Mouse (Mus musculus) forebrain, embryonic 15.5 days (tissue): ENCODE measurements around the gene Cdk2ap2. TPM values are rescaled to one million over a fixed set of nuclear protein-coding genes. Genes with fewer than 3 reads are reported as not detected.
"Not testable (repeated sequence)": the region's sequence is repeated elsewhere in the genome, so short reads cannot be mapped to it uniquely, and the experiment has no call there.

Experiments
- ATAC-seq: fragments of 200-750 bp; cut with Nextera tagmentation; replicated peaks from 2 replicates; pipeline ENCODE4 v1.8.0; 2017; ENCODE audit warnings: mild to moderate bottlenecking, moderate TSS enrichment, moderate library complexity
- H3K27ac ChIP-seq: fragments of 300-500 bp; sonication (generic); replicated peaks from 2 replicates; pipeline ENCODE4 v1.5.1; 2015; ENCODE audit warnings: mild to moderate bottlenecking, inconsistent platforms
- H3K27me3 ChIP-seq: fragments of 300-500 bp; sonication (generic); 2 replicates; pipeline ENCODE4 v1.6.1; 2015; ENCODE audit warnings: inconsistent platforms
- H3K36me3 ChIP-seq: fragments of 300-500 bp; sonication (generic); 2 replicates; pipeline ENCODE4 v1.6.1; 2015; ENCODE audit warnings: mild to moderate bottlenecking, inconsistent platforms
- H3K4me1 ChIP-seq: fragments of 300-500 bp; sonication (generic); 2 replicates; pipeline ENCODE4 v1.6.1; 2015; ENCODE audit warnings: inconsistent platforms
- H3K4me2 ChIP-seq: fragments of 300-500 bp; sonication (generic); replicated peaks from 2 replicates; pipeline ENCODE4 v1.6.1; 2015; ENCODE audit warnings: mild to moderate bottlenecking, inconsistent platforms
- H3K4me3 ChIP-seq: fragments of 300-500 bp; sonication (generic); 2 replicates; pipeline ENCODE4 v1.5.1; 2015; ENCODE audit warnings: mild to moderate bottlenecking, inconsistent platforms
- H3K9ac ChIP-seq: fragments of 300-500 bp; sonication (generic); replicated peaks from 2 replicates; pipeline ENCODE4 v1.6.1; 2015; ENCODE audit warnings: mild to moderate bottlenecking, inconsistent platforms
- H3K9me3 ChIP-seq: fragments of 300-500 bp; sonication (generic); 2 replicates; pipeline ENCODE4 v1.6.1; 2016; ENCODE audit warnings: inconsistent platforms
- WGBS: fragments of 180-500 bp; shearing (Covaris S2); methylation state at CpG from one replicate; pipeline ENCODE4 v1.1.7; 2015; ENCODE audit warnings: mixed read lengths; 5-methylcytosine and 5-hydroxymethylcytosine counted together
- polyA plus RNA-seq: library from polyadenylated mRNA; unstranded; fragments of >200 nt; fragmentation: Nextera tagmentation; extraction: Ambion mirVana; gene quantifications from 2 replicates; pipeline ENCODE4 v1.2.1, GENCODE M21; 2015

Cdk2ap2 gene
- polyA plus RNA-seq, 1 experiment from 2014 or later: 83.2 TPM

DNA sequence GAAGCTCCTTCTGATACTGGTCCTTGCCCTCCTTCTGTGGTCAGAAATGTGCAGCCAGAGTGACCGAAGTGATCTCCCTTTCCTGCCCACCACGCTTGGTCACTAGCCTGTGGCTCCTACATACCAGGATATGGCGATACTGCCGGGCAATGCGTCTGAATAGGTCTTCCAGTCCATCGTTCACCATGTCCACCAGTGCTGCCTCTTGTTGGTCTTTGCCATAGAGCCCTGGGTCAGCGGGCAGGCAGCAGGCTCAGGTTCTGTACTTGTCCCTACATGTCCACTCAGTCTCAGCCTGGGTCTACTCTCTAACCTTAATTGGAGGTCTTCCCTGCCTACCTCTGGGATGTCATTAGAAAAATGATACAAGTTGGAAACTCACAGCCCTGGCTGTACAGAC, 39.0 kb upstream of the Cdk2ap2 start:
- no peaks in the 10 kb centered on the region for H3K27me3 ChIP-seq
- H3K9me3 ChIP-seq: no peaks in the 10 kb centered on the region
- no peaks in the 10 kb centered on the region for H3K36me3 ChIP-seq
- no peak overlapping the region for H3K4me2 ChIP-seq
- H3K27ac ChIP-seq: no peak overlapping the region
- H3K4me3 ChIP-seq: no peak overlapping the region
- no peak overlapping the region for H3K9ac ChIP-seq
- WGBS: 93% methylated on average over 7 of the region's 7 CpGs
- no peaks in the 10 kb centered on the region for H3K4me1 ChIP-seq
- no peak for ATAC-seq

- no peak for ATAC-seq
- Histone ChIP-seq H3K4me1 (no peaks in the 10 kb centered on the region), H3K9ac (no peak overlapping the region), H3K27me3 (no peaks in the 10 kb centered on the region), H3K4me3 (no peak overlapping the region), H3K4me2 (no peak overlapping the region), H3K9me3 (no peaks in the 10 kb centered on the region), H3K36me3 (no peaks in the 10 kb centered on the region), H3K27ac (no peak overlapping the region)
- WGBS: 88% methylated on average over 5 of the region's 5 CpGs
These were observed 38.4 kb upstream of the Cdk2ap2 start for GRCm38 (mm10) chr19:4058581-4058980.

- H3K36me3 ChIP-seq: no peaks in the 10 kb centered on the region
- no peak for ATAC-seq
These were observed 37.8 kb upstream of the Cdk2ap2 start, which contains the start of gene Gstp3 for GRCm38 (mm10) chr19:4059069-4059740. Gene Gstp3 (minus strand): TSS chr19:4059569.

GRCm38 (mm10) chr19:4060044-4060898, 36.7 kb upstream of the Cdk2ap2 start:
- not testable (repeated sequence) for ATAC-seq, H3K9ac ChIP-seq, H3K4me1 ChIP-seq, H3K4me2 ChIP-seq, H3K27me3 ChIP-seq, H3K9me3 ChIP-seq, H3K27ac ChIP-seq, H3K4me3 ChIP-seq, H3K36me3 ChIP-seq
- 93% methylated on average over 8 of the region's 8 CpGs for WGBS

More at GRCm38 (mm10) chr19:4059069-4059740, 37.8 kb upstream of the Cdk2ap2 start, which contains the start of gene Gstp3:
- Histone ChIP-seq H3K4me3 (no peak within 1 kb of the TSS), H3K4me1 (no peaks in the 10 kb centered on the region), H3K9ac (no peak within 1 kb of the TSS), H3K4me2 (no peak within 1 kb of the TSS), H3K27ac (no peak within 1 kb of the TSS), H3K27me3 (no peaks in the 10 kb centered on the region), H3K9me3 (no peaks in the 10 kb centered on the region)
- WGBS: 84% methylated on average over 15 of the region's 15 CpGs

DNA sequence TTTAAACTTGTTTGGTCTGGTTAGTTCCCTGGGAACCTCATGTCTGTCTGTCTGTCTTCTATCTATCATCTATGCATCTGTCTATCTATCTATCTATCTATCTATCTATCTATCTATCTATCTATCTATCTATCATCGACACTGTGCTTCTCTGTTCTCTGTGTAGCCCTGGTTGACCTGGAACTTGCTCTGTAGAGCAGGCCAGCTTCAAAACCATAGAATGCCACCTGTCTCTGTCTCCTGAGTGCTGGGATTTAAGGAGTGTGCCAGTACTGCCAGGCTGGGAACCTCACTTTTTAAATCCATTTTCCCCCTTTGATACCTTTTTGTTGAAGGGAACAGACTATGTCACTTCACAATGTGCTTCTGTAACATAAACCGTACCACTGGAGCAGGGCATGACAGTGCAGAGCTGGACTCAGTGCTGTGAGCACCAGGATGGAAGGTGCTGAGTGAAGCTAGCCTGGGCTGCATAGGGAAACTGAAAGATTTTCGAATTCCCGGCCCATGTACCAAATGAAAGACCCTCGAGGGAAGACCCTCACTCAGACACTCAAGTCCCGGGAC, 36.0 kb upstream of the Cdk2ap2 start:
- H3K27ac ChIP-seq: no peak overlapping the region
- no peak for ATAC-seq
- WGBS: 87% methylated on average over 6 of the region's 6 CpGs

DNA sequence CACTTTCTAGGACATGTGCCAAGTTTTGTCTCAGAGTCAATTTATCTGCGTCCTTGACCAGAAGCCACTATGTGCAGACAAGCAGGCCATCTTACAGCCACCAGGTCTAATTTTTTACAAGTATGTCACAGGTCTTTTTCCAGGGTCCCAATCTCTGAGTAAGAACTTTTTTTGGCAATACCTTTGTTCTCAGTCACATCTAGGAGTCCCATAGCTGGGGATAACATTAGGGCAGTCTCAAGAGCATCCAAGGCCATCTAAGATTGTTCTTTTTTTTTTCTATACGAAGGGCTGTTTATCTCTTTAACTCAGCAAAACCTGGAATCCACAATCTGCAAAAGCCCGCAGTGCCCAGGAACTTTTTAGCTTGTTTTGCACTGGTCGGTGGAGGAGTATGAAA, 33.6 kb upstream of the Cdk2ap2 start:
- not testable (repeated sequence) for H3K9me3 ChIP-seq, H3K4me1 ChIP-seq, H3K9ac ChIP-seq, H3K4me2 ChIP-seq, H3K27ac ChIP-seq, ATAC-seq, H3K4me3 ChIP-seq, H3K27me3 ChIP-seq, H3K36me3 ChIP-seq
- 92% methylated on average over 3 of the region's 4 CpGs for WGBS

More for the DNA sequence above, 36.0 kb upstream of the Cdk2ap2 start:
- Histone ChIP-seq H3K27me3 (no peaks in the 10 kb centered on the region), H3K9ac (no peak overlapping the region), H3K9me3 (no peaks in the 10 kb centered on the region), H3K36me3 (no peaks in the 10 kb centered on the region), H3K4me2 (no peak overlapping the region), H3K4me1 (no peaks in the 10 kb centered on the region), H3K4me3 (no peak overlapping the region)

DNA sequence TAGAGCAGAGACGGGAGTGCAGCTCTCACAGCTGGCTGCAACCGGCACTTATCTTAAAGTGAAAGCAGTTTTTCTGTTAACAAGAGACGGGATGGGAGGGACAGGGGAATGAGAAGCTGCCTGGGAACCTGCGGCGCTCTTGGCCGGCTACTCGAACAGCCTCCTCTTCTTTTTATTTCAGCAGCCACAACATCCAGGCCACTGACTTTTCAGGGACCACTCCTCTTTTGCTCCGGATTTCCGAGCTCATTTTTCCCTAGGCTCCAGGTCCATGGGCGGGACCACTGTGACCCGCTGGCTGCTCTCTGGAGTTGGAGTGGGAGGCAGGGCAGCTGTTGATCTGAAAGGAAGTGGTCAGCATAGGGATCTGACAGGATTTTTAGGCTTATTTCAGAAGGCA, 32.5 kb upstream of the Cdk2ap2 start:
- not testable (repeated sequence) for H3K27me3 ChIP-seq, ATAC-seq, H3K4me3 ChIP-seq, H3K9ac ChIP-seq, H3K4me1 ChIP-seq, H3K27ac ChIP-seq, H3K36me3 ChIP-seq, H3K9me3 ChIP-seq, H3K4me2 ChIP-seq
- WGBS: 27% methylated on average over 2 of the region's 11 CpGs

- WGBS: 88% methylated on average over 6 of the region's 6 CpGs
- ATAC-seq: no peak
These were observed 30.7 kb upstream of the Cdk2ap2 start for GRCm38 (mm10) chr19:4066280-4066679.

GRCm38 (mm10) chr19:4066877-4067276, 30.1 kb upstream of the Cdk2ap2 start:
- Histone ChIP-seq H3K4me1 (no peaks in the 10 kb centered on the region), H3K9ac (no peak overlapping the region), H3K9me3 (no peaks in the 10 kb centered on the region), H3K4me3 (no peak overlapping the region), H3K27ac (no peak overlapping the region), H3K27me3 (no peaks in the 10 kb centered on the region), H3K36me3 (no peaks in the 10 kb centered on the region), H3K4me2 (no peak overlapping the region)
- no peak for ATAC-seq

More at GRCm38 (mm10) chr19:4066280-4066679, 30.7 kb upstream of the Cdk2ap2 start:
- Histone ChIP-seq H3K9ac (no peak overlapping the region), H3K9me3 (no peaks in the 10 kb centered on the region), H3K36me3 (no peaks in the 10 kb centered on the region), H3K27me3 (no peaks in the 10 kb centered on the region), H3K4me3 (no peak overlapping the region), H3K27ac (no peak overlapping the region), H3K4me1 (no peaks in the 10 kb centered on the region), H3K4me2 (no peak overlapping the region)

GRCm38 (mm10) chr19:4068242-4068641, 28.7 kb upstream of the Cdk2ap2 start:
- not testable (repeated sequence) for ATAC-seq, H3K36me3 ChIP-seq
- WGBS: 96% methylated on average over 2 of the region's 2 CpGs

DNA sequence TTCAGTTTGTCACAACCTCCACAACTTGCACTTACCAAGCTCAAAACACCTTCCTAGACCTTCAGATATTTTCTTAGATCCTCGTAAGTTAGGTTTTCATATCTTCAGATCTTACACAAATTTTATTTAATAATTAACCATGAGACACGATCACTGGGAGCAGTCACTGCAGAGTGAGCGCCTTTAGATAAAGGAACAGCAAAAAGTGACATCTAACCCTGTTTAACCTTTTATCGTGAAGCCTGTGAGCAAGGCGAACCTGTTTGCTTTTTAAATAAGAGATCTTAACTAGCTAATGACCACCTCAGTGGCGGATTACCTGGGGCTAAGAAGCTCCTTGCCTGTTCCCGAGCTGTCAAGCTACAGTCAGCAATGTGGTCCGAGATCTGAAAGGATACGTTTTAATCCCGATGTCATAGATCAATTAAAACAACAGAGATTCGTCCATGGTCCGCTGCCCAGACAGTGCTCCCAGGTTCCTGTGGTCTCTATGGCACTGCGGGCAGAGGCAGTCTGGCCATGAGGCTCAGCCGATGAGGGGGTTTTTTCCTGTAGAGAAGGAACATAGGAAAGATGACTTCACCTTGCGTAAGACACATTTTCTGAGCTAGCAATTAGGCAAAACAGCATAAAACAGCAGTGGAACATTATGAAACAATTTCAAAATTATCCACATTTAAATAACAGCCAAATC, 28.1 kb upstream of the Cdk2ap2 start:
- no peaks in the 10 kb centered on the region for H3K36me3 ChIP-seq
- no peaks in the 10 kb centered on the region for H3K4me1 ChIP-seq
- H3K27ac ChIP-seq: no peak overlapping the region
- no peak for ATAC-seq
- no peak overlapping the region for H3K9ac ChIP-seq
- 60% methylated on average over 15 of the region's 15 CpGs for whole genome bisulfite sequencing
- no peak overlapping the region for H3K4me3 ChIP-seq
- H3K27me3 ChIP-seq: no peaks in the 10 kb centered on the region
- no peaks in the 10 kb centered on the region for H3K9me3 ChIP-seq
- no peak overlapping the region for H3K4me2 ChIP-seq

More at GRCm38 (mm10) chr19:4068242-4068641, 28.7 kb upstream of the Cdk2ap2 start:
- H3K4me3 ChIP-seq, H3K4me1 ChIP-seq, H3K9ac ChIP-seq, H3K27ac ChIP-seq, H3K9me3 ChIP-seq, H3K27me3 ChIP-seq, H3K4me2 ChIP-seq: not testable (repeated sequence)

DNA sequence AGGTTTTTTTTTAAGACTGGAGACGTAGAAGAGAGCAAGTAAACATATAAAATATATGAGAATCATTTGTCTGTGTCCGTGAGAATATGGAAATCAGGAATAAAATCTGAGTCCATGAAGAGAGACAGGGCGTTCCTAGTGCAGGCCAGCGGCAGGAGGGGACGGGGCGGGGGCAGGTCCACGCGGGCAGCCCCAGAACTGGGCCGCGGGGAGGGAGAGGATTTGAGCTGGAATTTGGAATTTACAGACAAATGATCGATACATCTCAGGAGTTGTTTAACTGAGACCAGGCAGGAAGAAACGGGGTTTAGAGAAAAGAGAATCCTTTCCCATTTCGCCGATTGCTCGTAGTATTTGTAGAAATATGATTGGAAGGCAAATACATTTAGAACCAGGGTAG, 26.7 kb upstream of the Cdk2ap2 start:
- H3K9ac ChIP-seq: no peak overlapping the region
- no peak overlapping the region for H3K4me3 ChIP-seq
- H3K36me3 ChIP-seq: no peaks in the 10 kb centered on the region
- H3K4me1 ChIP-seq: no peaks in the 10 kb centered on the region
- 79% methylated on average over 15 of the region's 15 CpGs for WGBS
- ATAC-seq: no peak
- H3K9me3 ChIP-seq: no peaks in the 10 kb centered on the region
- no peak overlapping the region for H3K4me2 ChIP-seq
- H3K27ac ChIP-seq: no peak overlapping the region
- no peaks in the 10 kb centered on the region for H3K27me3 ChIP-seq
